Mouse (Mus musculus) monocyte, adult 5-6 weeks (primary cell): ENCODE results near the gene Atp8b3. TPM values are rescaled to one million over a fixed set of nuclear protein-coding genes. Genes with fewer than 3 reads are reported as not detected.

Source experiments
- ATAC-seq: fragments of 153-309, 156-312 bp; replicated peaks from 2 replicates; pipeline ENCODE4 v1.8.0; 2017; ENCODE audit warnings: mild to moderate bottlenecking; ENCODE audit not compliant: low TSS enrichment, insufficient number of reproducible peaks, severe bottlenecking, poor library complexity, low FRiP score
- total RNA-seq: library from RNA; stranded (forward); fragments of 200-1000, 200-491, 200-594 nt; gene quantifications from 3 replicates; pipeline ENCODE4 v1.2.3, GENCODE M21; 2017

Atp8b3 gene
- total RNA-seq, 1 experiment from 2014 or later, result 1.0 TPM

DNA sequence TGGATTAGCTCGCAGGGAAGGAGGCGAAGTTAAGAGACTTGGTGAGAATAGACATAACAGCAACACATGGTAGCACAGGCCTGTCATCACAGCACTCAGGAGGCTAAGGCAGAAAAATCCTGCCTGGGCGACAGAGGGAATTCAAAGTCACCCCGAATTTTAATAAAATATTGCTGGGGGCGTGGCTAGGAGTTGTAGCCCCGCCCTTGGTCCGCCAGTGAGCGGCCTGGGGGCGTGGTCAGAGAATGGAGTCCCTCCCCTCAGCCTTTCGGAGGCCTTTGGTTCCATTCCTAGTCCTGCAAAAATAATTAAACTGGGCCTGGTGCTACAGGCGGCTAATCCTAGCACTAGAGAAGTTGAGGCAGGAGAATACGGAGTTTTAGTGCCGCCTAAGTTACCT is 3.2 kb downstream of the Atp8b3 start:
- no peak for ATAC-seq

GRCm38 (mm10) chr10:80535071-80535470 is 3.9 kb downstream of the Atp8b3 start:
- ATAC-seq, result no peak

DNA sequence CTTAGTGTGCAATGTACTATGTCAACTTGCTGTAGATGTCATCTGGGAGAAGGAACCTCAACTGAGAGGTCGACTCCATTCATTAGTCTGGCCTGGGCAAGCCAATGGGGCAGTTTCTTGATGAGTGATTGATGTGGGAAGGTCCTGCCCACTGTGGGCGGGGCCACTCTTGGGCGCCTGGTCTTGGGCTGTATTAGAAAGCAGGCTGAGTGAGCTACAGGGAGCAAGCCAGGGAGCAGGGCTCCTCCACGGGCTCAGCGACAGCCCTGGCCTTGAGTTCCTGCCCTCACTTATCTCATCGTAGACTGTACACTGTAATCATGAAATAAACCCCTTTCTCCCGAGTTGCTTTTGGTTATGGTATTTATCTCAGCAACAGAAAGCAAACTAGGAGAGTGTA is 5.2 kb downstream of the Atp8b3 start:
- ATAC-seq, result no peak

- no peak for ATAC-seq
These were observed 6.1 kb downstream of the Atp8b3 start for GRCm38 (mm10) chr10:80532783-80533182.

DNA sequence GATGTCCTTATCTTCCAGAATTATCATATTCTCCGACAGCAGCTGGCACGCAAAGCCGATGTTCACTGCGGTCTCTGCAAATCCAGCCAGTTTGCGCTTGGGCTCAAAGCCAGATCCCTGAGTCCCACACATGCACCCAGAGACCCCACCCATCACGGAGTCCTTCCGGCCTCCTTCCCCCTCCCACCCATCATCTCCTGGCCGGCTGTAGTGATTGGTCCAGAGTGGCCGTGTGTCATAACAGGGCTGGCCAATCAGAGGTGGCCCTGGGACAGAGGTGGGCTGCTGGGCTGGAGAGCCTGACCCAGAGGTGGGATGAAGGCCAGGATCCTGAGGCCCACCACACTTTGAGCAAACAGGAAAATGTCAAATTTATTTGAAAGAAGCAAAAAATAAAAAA is 12.8 kb downstream of the Atp8b3 start:
- no peak for ATAC-seq

DNA sequence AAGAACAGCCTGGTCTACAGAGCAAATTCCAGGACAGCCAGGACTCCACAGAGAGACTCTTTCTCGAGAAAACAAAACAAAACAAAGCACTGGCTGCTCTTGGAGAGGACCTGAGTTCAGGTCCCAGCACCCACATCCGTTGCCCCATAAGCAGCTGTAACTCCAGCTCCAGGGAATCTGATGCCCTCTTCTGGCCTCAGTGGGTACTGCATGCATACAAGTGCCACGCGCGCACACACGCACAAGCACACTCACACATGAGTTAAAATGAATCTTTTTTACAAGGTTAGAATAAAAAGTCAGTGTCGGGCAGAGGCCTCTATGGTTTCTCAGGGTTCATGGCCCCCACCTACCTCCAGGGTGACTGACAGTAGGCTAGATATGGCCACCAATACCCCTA is 15.6 kb downstream of the Atp8b3 start:
- no peak for ATAC-seq

GRCm38 (mm10) chr10:80519287-80519686 is 19.6 kb downstream of the Atp8b3 start:
- ATAC-seq, result no peak

DNA sequence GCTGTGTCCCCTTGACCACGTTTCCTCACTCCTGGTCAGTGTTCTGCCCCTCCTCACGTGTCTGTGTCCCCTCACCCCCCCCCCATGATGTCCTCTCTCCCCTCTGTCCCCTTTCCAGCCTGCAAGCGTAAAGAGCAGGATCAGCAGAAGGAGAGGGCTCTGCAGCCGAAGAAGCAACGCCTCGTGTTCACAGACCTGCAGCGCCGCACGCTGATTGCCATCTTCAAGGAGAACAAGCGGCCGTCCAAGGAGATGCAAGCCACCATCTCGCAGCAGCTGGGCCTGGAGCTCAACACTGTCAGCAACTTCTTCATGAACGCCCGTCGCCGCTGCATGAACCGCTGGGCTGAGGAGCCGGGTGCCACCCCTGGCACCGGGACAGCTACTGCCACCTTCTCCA is 25.2 kb downstream of the Atp8b3 start:
- ATAC-seq, result no peak

DNA sequence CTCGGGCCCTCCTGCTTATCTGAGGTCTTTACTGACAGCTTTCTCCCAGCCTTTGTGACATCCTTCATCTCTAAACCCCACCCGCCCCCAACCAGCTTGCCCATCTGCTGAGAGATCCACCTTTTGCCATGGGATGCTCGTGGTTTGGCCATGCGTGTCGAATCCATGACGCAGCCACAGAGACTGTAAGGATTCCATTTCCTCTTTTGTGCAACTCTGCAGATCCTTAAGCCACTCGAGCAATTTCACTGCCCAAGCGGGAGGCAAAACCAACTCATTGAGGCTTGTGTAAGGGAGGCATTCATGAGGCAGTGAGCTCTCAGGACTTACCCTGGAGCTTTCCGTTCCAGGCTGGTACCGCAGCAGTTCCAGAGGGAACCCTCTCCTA is 28.7 kb downstream of the Atp8b3 start:
- no peak for ATAC-seq

DNA sequence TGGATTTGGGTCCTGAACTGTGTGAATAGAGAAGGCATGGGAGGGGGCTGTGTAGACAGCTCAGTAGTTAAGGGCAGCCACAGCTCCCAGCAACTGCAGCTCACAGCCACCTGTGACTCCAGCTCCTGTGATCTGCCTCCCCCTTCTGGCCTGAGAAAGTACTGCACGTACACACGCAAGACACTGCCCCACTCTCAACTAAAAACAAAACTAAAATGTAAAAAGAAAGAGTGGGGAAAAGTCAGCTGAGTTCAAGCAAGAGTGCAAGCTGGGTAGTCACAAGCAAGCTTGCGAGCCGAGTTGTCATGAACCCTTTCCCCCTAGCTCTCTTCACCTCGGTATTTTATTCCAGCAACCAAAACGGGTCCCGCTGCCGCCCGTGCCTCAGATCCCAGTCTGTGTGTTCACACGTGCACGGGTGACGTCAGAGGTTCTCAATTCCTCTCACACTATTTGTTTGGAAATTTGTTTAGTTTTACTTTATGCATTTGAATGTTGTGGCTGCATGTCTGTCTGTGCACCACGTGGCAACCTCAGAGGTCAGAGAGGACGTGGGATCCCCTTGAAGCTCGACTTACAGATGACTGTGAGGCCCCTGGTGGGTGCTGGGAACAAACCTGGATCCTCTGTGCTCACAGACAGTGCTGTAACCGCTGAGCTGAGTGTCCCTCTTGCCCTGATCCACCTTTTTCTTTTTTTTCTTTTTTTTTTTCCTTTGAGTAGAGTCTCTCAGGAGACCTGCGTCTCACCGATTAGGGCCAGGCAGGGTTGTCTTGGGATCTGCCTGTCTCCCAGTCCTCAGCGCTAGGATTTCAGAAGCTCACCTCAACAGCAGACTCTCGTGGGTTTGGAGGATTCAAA is 29.3 kb downstream of the Atp8b3 start:
- ATAC-seq, result peak; percentile 83

- ATAC-seq, result peak; percentile 69
These were observed 32.7 kb downstream of the Atp8b3 start for GRCm38 (mm10) chr10:80506222-80506621.

DNA sequence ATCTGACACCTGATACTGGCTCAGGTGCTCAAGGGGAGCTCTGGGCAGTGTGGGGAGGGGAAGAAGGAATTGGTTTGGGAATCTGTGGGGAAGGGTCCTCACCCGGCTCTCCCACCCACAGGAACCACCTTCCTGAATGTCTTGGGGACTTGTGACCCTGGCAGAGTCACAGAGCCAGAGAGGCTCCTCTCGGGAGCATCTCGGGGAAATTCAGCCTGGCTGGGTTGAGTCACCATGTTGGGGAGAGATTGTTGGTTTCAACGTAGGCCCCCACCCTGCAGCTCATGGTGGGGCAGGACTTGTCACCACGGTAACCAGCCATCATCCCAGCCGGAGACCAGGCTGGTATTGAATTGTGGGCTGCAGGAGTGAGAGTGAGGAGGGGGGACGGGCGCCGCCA is 34.2 kb downstream of the Atp8b3 start:
- no peak for ATAC-seq

DNA sequence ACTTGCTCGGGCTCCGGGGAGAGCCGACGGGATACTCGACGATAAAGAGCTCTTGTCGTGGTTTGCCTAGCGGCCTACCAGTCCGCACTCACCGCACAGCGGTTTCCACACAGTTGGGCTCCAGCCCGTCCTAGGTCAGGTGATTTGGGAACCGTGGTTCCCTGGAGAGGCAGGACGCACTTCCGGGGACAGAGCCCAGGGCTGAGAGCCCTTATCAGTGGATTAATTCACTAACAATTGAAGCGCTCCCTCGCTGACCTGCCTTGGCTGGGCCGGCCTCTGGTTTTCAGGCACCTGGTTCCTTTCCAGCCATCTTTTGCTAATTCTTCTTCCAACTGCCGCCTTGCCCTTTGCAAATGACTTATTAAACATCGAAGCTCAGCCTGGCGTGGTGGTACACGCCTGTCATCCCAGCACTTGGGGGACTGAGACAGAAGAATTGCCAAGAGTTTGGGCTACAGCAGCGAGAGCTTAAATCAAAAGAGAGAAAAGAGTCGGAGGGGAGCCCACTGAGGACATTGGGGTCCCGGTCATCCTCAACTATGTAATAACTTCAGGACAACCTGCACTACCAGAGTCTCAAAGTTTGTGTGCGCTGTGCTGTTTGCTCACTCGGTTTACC is 35.2 kb downstream of the Atp8b3 start:
- ATAC-seq, result no peak

DNA sequence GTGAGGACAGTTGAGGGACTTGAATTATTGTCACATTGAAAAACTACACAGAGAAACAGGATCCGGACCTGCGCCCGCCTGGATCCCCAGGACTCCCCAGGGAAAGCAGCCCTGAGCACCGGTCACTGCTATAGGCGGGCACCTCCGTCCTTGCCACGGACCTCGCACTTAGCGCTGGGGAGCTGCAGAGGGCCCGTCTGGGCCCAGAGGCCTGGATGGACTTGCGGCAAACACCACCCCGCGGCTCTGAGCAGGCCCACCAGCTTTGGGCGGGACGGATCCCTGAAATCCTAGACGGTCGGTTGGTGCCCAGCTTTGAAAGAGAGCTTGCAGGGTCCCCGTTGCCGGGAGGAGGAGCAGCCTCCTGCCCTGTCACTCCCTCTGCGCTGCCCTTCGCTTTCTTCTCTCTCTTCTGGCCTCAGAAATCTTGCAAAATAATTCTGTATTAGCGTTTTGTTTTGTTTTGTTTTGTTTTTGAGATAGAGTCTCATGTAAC is 36.1 kb downstream of the Atp8b3 start:
- ATAC-seq, result no peak

DNA sequence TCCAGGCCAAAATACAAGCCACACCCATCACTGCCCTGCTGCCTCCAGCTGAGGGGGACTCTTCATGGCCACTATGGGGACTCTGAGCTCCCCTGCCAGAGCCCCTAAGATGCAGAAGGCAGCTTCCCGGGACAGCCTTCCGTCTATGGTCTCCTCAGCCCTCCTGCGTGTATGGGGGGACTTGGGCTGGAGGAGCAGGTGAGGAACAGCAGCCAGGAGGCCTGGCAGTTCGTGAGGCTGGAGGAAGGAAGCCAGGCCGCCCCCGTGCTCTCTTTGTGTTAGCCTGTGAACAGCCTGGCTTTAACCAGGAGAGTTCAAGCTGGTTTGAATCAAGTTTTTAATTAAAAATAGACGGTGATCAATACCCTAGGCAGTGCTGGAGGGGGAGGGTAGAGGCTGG is 36.6 kb downstream of the Atp8b3 start:
- no peak for ATAC-seq

- ATAC-seq, result no peak
These were observed 42.5 kb downstream of the Atp8b3 start for GRCm38 (mm10) chr10:80496421-80496820.

- ATAC-seq, result no peak
These were observed 43.0 kb downstream of the Atp8b3 start for GRCm38 (mm10) chr10:80495901-80496300.

GRCm38 (mm10) chr10:80494732-80495131 is 44.2 kb downstream of the Atp8b3 start, which contains the start of gene Onecut3:
Gene Onecut3 (plus strand): TSS chr10:80494835.
- no peak for ATAC-seq

DNA sequence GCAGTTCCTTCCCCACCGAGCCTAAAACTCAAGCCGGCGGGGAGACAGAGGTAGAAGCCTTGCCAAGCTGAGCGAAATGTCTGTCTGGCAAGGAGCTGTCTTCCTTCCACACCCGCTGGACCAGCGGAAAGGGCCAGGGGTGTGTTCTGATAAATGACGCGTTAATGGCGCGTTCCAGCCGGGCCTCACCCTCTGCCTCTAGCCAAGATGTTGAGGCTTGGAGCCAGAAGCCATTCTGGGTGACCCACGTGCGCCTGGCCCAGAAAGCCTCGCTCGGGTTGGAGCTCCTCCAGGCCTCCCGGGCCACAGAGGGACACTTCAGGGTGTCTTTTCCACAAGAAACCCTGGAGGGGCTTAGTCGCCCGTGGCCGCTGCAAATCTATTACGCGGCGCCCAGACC is 48.9 kb downstream of the Atp8b3 start:
- no peak for ATAC-seq

DNA sequence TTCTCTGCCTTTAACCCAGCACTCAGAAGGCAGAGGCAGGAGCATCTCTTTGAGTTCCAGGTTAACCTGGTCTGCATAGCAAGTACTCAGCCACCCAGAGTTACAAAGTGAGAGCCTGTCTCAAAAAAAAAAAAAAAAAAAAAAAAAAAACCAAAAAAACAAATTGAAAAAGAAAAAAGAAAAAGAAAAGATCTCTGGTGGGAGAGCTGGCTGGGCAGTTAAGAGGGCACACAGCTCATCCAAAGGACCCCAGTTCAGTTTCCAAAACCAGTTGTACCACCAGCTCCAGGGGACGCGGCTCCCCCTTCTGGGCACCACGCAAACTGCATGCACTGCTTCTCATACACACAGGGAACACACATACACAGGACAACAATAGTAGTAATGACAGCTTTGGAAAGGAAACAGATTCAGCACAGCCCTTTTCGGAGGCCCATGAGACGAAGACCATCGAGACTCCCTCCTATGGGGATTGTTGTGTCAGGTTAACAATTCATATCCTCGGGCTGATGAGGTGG is 52.0 kb downstream of the Atp8b3 start:
- no peak for ATAC-seq
